Mouse (Mus musculus): ENCODE measurements at regions not wholly inside any gene's neighbourhood (a gene's known extent, or its start where the extent isn't known, plus 50 kb on each side); places are given as distances from the start of the nearest gene placed in this dataset.

GRCm38 (mm10) chr13:60426192-60426840 is 175.4 kb upstream of the Dapk1 start:
- no peak overlapping the region for H3K27ac ChIP-seq (ENCODE audit: low read depth, low read length)
- ATAC-seq = no peak
- WGBS = 92% methylated on average over 12 of the region's 12 CpGs

GRCm38 (mm10) chr13:60427077-60427476 is 174.7 kb upstream of the Dapk1 start:
- Histone ChIP-seq H3K4me2 (ENCODE audit: low read depth) (0 out of 2 replicates have a peak overlapping the region, but pooled peaks have one; percentile 8), H3K27me3 (ENCODE audit: insufficient read depth, low read length) (no peaks in the 10 kb centered on the region), H3K9ac (no peak overlapping the region), H3K4me1 (ENCODE audit: insufficient read depth) (no peaks in the 10 kb centered on the region), H3K9me3 (ENCODE audit: low read length) (no peaks in the 10 kb centered on the region), H3K27ac (ENCODE audit: low read depth, low read length) (no peak overlapping the region), H3K4me3 (ENCODE audit: low read depth, low read length) (no peak overlapping the region), H3K36me3 (ENCODE audit: insufficient read depth) (no peaks in the 10 kb centered on the region)
- TF ChIP-seq CTCF (IDR thresholded peaks at IDR 0.05; ENCODE audit: low read depth) = no peak
- ATAC-seq = no peak
- 53% methylated on average over 7 of the region's 7 CpGs for WGBS
- DNase-seq = no peak

More at GRCm38 (mm10) chr13:60426192-60426840, 175.4 kb upstream of the Dapk1 start:
- H3K36me3 ChIP-seq (ENCODE audit: insufficient read depth) = no peaks in the 10 kb centered on the region
- no peaks in the 10 kb centered on the region for H3K27me3 ChIP-seq (ENCODE audit: insufficient read depth, low read length)
- H3K4me2 ChIP-seq (ENCODE audit: low read depth) = no peak overlapping the region
- H3K9me3 ChIP-seq (ENCODE audit: low read length) = no peaks in the 10 kb centered on the region
- no peak overlapping the region for H3K4me3 ChIP-seq (ENCODE audit: low read depth, low read length)
- H3K9ac ChIP-seq = no peak overlapping the region
- no peak for DNase-seq
- TF ChIP-seq CTCF (IDR thresholded peaks at IDR 0.05; ENCODE audit: low read depth) = no peak
- H3K4me1 ChIP-seq (ENCODE audit: insufficient read depth) = no peaks in the 10 kb centered on the region

- Histone ChIP-seq H3K9me3 (ENCODE audit: low read length) (no peaks in the 10 kb centered on the region), H3K4me3 (ENCODE audit: low read depth, low read length) (no peak overlapping the region), H3K36me3 (ENCODE audit: insufficient read depth) (no peaks in the 10 kb centered on the region), H3K4me1 (ENCODE audit: insufficient read depth) (no peaks in the 10 kb centered on the region), H3K4me2 (ENCODE audit: low read depth) (0 out of 2 replicates have a peak overlapping the region, but pooled peaks have one; percentile 8), H3K27ac (ENCODE audit: low read depth, low read length) (no peak overlapping the region), H3K9ac (no peak overlapping the region), H3K27me3 (ENCODE audit: insufficient read depth, low read length) (no peaks in the 10 kb centered on the region)
- 29% methylated on average over 12 of the region's 12 CpGs for WGBS
- ATAC-seq = no peak
- no peak for TF ChIP-seq CTCF (IDR thresholded peaks at IDR 0.05; ENCODE audit: low read depth)
- no peak for DNase-seq
Measured at GRCm38 (mm10) chr13:60427755-60428385, 173.9 kb upstream of the Dapk1 start.

- Histone ChIP-seq H3K4me1 (ENCODE audit: insufficient read depth) (no peaks in the 10 kb centered on the region), H3K9ac (no peak overlapping the region), H3K9me3 (ENCODE audit: low read length) (no peaks in the 10 kb centered on the region), H3K27me3 (ENCODE audit: insufficient read depth, low read length) (no peaks in the 10 kb centered on the region), H3K27ac (ENCODE audit: low read depth, low read length) (no peak overlapping the region), H3K4me2 (ENCODE audit: low read depth) (no peak overlapping the region), H3K36me3 (ENCODE audit: insufficient read depth) (no peaks in the 10 kb centered on the region), H3K4me3 (ENCODE audit: low read depth, low read length) (no peak overlapping the region)
- WGBS = 79% methylated on average over 3 of the region's 3 CpGs
- 0 out of 2 replicates have a peak, but pooled peaks have one; percentile 9 for TF ChIP-seq CTCF (IDR thresholded peaks at IDR 0.05; ENCODE audit: low read depth)
- DNase-seq (no peak), ATAC-seq (no peak)
Measured at GRCm38 (mm10) chr13:60429148-60429547, 172.6 kb upstream of the Dapk1 start.

GRCm38 (mm10) chr13:60431412-60431811 is 170.3 kb upstream of the Dapk1 start:
- Histone ChIP-seq H3K4me1 (ENCODE audit: insufficient read depth) (no peaks in the 10 kb centered on the region), H3K27ac (ENCODE audit: low read depth, low read length) (no peak overlapping the region), H3K4me3 (ENCODE audit: low read depth, low read length) (no peak overlapping the region), H3K9me3 (ENCODE audit: low read length) (no peaks in the 10 kb centered on the region), H3K36me3 (ENCODE audit: insufficient read depth) (no peaks in the 10 kb centered on the region), H3K27me3 (ENCODE audit: insufficient read depth, low read length) (no peaks in the 10 kb centered on the region), H3K9ac (no peak overlapping the region), H3K4me2 (ENCODE audit: low read depth) (no peak overlapping the region)
- DNase-seq (no peak), ATAC-seq (no peak)
- no peak for TF ChIP-seq CTCF (IDR thresholded peaks at IDR 0.05; ENCODE audit: low read depth)
- WGBS = 90% methylated on average over 8 of the region's 8 CpGs

GRCm38 (mm10) chr13:60434221-60435210 is 167.2 kb upstream of the Dapk1 start:
- Histone ChIP-seq H3K36me3 (ENCODE audit: insufficient read depth) (no peaks in the 10 kb centered on the region), H3K9ac (no peak overlapping the region), H3K4me3 (ENCODE audit: low read depth, low read length) (no peak overlapping the region), H3K9me3 (ENCODE audit: low read length) (no peaks in the 10 kb centered on the region), H3K27ac (ENCODE audit: low read depth, low read length) (no peak overlapping the region), H3K4me1 (ENCODE audit: insufficient read depth) (no peaks in the 10 kb centered on the region), H3K4me2 (ENCODE audit: low read depth) (no peak overlapping the region), H3K27me3 (ENCODE audit: insufficient read depth, low read length) (no peaks in the 10 kb centered on the region)
- no peak for ATAC-seq
- no peak for TF ChIP-seq CTCF (IDR thresholded peaks at IDR 0.05; ENCODE audit: low read depth)
- no peak for DNase-seq
- 63% methylated on average over 11 of the region's 11 CpGs for WGBS

All from forebrain, postnatal 0 days (tissue).